Mouse (Mus musculus): ENCODE data around the gene Atp2a3. TPM values are rescaled to one million over a fixed set of nuclear protein-coding genes. Genes with fewer than 3 reads are reported as not detected.

Atp2a3 gene
- polyA plus RNA-seq (2015; fragmentation: Nextera tagmentation; extraction: Ambion mirVana), result 18.9 and 20.6 TPM in 2 replicates

GRCm38 (mm10) chr11:72961072-72961980 lies at the start of gene Atp2a3:
Atp2a3 (plus strand) TSS chr11:72961169.
- H3K36me3 ChIP-seq, result no peaks in the 10 kb centered on the region
- H3K27me3 ChIP-seq (replicated peaks), result peaks cover 10% of the 10 kb centered on the region
- peak within 1 kb of the TSS; percentile 47 for H3K4me3 ChIP-seq (replicated peaks)
- peaks cover 46% of the 10 kb centered on the region for H3K4me1 ChIP-seq
- H3K27ac ChIP-seq, result peak within 1 kb of the TSS; percentile 51
- no peaks in the 10 kb centered on the region for H3K9me3 ChIP-seq
- ATAC-seq (ENCODE audit: insufficient read depth, low FRiP score, low read depth), result no peak
- no peak within 1 kb of the TSS; the same call in 1 of the 2 replicates for H3K9ac ChIP-seq
- peak within 1 kb of the TSS; percentile 81 for H3K4me2 ChIP-seq
- WGBS, result 6% methylated on average over 66 of the region's 70 CpGs

- Histone ChIP-seq H3K4me1 (0 out of 2 replicates have a peak, but pooled peaks cover 3% of the 10 kb centered on the region), H3K9ac (no peak overlapping the region), H3K27me3 (replicated peaks) (no peaks in the 10 kb centered on the region), H3K36me3 (peaks cover 49% of the 10 kb centered on the region), H3K9me3 (no peaks in the 10 kb centered on the region), H3K4me2 (no peak overlapping the region), H3K27ac (no peak overlapping the region), H3K4me3 (replicated peaks) (no peak overlapping the region)
- 72% methylated on average over 7 of the region's 7 CpGs for WGBS
- ATAC-seq (ENCODE audit: insufficient read depth, low FRiP score, low read depth), result no peak
Observed at GRCm38 (mm10) chr11:72917299-72917996, 43.5 kb upstream of the Atp2a3 start.

DNA sequence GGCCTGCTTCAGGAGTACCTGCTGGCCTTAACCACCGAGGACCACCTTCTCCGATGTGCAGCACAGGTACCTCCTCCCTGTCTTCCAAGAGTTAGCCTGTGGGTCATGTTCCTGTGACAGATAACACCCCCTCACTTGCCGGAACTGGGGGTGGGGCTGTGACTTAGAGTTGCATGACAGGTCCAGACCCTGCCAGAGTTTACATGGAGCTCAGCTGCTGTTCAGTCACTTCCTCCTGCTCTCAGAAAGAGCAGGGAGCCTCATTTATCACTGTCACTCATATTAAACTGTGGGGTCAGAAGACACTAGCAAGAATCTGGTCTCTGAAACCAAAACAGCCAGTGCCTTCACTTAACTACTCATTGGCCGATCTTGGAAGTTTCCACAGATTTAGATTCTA lies 37.9 kb upstream of the Atp2a3 start:
- Histone ChIP-seq H3K27me3 (replicated peaks) (no peaks in the 10 kb centered on the region), H3K9ac (no peak overlapping the region), H3K4me2 (no peak overlapping the region), H3K4me3 (replicated peaks) (no peak overlapping the region), H3K27ac (peak overlapping the region; percentile 49; the same call in 1 of the 2 replicates), H3K36me3 (peaks cover 10% of the 10 kb centered on the region; the same call in 1 of the 2 replicates), H3K9me3 (no peaks in the 10 kb centered on the region), H3K4me1 (peaks cover 33% of the 10 kb centered on the region)
- 14% methylated on average over 4 of the region's 4 CpGs for WGBS
- no peak for ATAC-seq (ENCODE audit: insufficient read depth, low FRiP score, low read depth)

- H3K36me3 ChIP-seq, result peaks cover 3% of the 10 kb centered on the region; the same call in 1 of the 2 replicates
- no peak overlapping the region for H3K4me3 ChIP-seq (replicated peaks)
- ATAC-seq (ENCODE audit: insufficient read depth, low FRiP score, low read depth), result peak; percentile 13; the same call in 1 of the 2 replicates
- H3K4me1 ChIP-seq, result peaks cover 33% of the 10 kb centered on the region
- no peak overlapping the region for H3K9ac ChIP-seq
- no peak overlapping the region for H3K4me2 ChIP-seq
- no peaks in the 10 kb centered on the region for H3K27me3 ChIP-seq (replicated peaks)
- H3K27ac ChIP-seq, result peak overlapping the region; percentile 59
- 53% methylated on average over 1 of the region's 1 CpGs for WGBS
- H3K9me3 ChIP-seq, result no peaks in the 10 kb centered on the region
Observed at GRCm38 (mm10) chr11:72924458-72924857, 36.5 kb upstream of the Atp2a3 start.

DNA sequence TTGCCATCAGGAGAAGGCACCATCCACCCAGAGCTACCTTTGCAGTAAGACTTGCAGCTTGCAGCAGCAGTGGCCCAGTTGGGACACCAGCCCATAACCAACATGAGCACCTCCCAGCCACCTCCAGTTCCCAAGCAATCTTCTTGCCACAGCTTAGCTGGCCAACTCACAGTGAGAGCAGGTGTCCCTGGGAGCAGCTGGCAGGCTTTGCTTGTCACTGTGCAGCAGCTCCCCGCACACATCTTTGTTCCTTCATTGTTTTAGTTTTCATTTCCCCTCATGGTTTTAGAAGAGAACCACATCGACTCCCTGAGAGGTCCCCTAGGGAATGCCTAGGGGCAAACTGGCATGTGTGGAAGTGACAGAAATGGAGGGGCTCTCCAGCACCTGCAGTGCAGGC lies 35.9 kb upstream of the Atp2a3 start:
- Histone ChIP-seq H3K4me1 (peaks cover 33% of the 10 kb centered on the region), H3K9me3 (no peaks in the 10 kb centered on the region), H3K36me3 (peaks cover 3% of the 10 kb centered on the region; the same call in 1 of the 2 replicates), H3K27ac (0 out of 2 replicates have a peak overlapping the region, but pooled peaks have one; percentile 59), H3K27me3 (replicated peaks) (no peaks in the 10 kb centered on the region), H3K4me2 (no peak overlapping the region), H3K9ac (no peak overlapping the region), H3K4me3 (replicated peaks) (no peak overlapping the region)
- WGBS, result 43% methylated on average over 2 of the region's 2 CpGs
- no peak for ATAC-seq (ENCODE audit: insufficient read depth, low FRiP score, low read depth)

- peaks cover 3% of the 10 kb centered on the region; the same call in 1 of the 2 replicates for H3K36me3 ChIP-seq
- ATAC-seq (ENCODE audit: insufficient read depth, low FRiP score, low read depth), result no peak
Observed at GRCm38 (mm10) chr11:72926226-72926890, 34.6 kb upstream of the Atp2a3 start.

GRCm38 (mm10) chr11:72928516-72928915 lies 32.5 kb upstream of the Atp2a3 start:
- Histone ChIP-seq H3K4me2 (no peak overlapping the region), H3K9me3 (no peaks in the 10 kb centered on the region), H3K4me1 (peaks cover 23% of the 10 kb centered on the region), H3K36me3 (no peaks in the 10 kb centered on the region), H3K27me3 (replicated peaks) (no peaks in the 10 kb centered on the region), H3K27ac (no peak overlapping the region), H3K9ac (no peak overlapping the region), H3K4me3 (replicated peaks) (no peak overlapping the region)
- WGBS, result 54% methylated on average over 2 of the region's 2 CpGs
- no peak for ATAC-seq (ENCODE audit: insufficient read depth, low FRiP score, low read depth)

More at GRCm38 (mm10) chr11:72926226-72926890, 34.6 kb upstream of the Atp2a3 start:
- Histone ChIP-seq H3K4me1 (peaks cover 33% of the 10 kb centered on the region), H3K27me3 (replicated peaks) (no peaks in the 10 kb centered on the region), H3K4me2 (no peak overlapping the region), H3K4me3 (replicated peaks) (no peak overlapping the region), H3K9me3 (no peaks in the 10 kb centered on the region), H3K27ac (no peak overlapping the region), H3K9ac (no peak overlapping the region)
- WGBS, result 47% methylated on average over 13 of the region's 13 CpGs

GRCm38 (mm10) chr11:72940208-72941143 lies 20.5 kb upstream of the Atp2a3 start:
- Histone ChIP-seq H3K27me3 (replicated peaks) (no peaks in the 10 kb centered on the region), H3K27ac (no peak overlapping the region), H3K4me3 (replicated peaks) (peak overlapping the region; percentile 34), H3K4me1 (peaks cover 17% of the 10 kb centered on the region), H3K4me2 (peak overlapping the region; percentile 33), H3K9ac (no peak overlapping the region), H3K36me3 (no peaks in the 10 kb centered on the region), H3K9me3 (no peaks in the 10 kb centered on the region)
- 31% methylated on average over 20 of the region's 20 CpGs for WGBS
- no peak for ATAC-seq (ENCODE audit: insufficient read depth, low FRiP score, low read depth)

- no peak overlapping the region for H3K9ac ChIP-seq
- no peak overlapping the region for H3K4me3 ChIP-seq (replicated peaks)
- no peak overlapping the region for H3K4me2 ChIP-seq
- no peaks in the 10 kb centered on the region for H3K9me3 ChIP-seq
- H3K36me3 ChIP-seq, result no peaks in the 10 kb centered on the region
- ATAC-seq (ENCODE audit: insufficient read depth, low FRiP score, low read depth), result 0 out of 2 replicates have a peak, but pooled peaks have one; percentile 20
- 0 out of 2 replicates have a peak overlapping the region, but pooled peaks have one; percentile 19 for H3K27ac ChIP-seq
- no peaks in the 10 kb centered on the region for H3K27me3 ChIP-seq (replicated peaks)
- WGBS, result 41% methylated on average over 7 of the region's 7 CpGs
- peaks cover 29% of the 10 kb centered on the region for H3K4me1 ChIP-seq
Observed at GRCm38 (mm10) chr11:72944996-72945793, 15.8 kb upstream of the Atp2a3 start.

GRCm38 (mm10) chr11:72945875-72946559 lies 15.0 kb upstream of the Atp2a3 start:
- Histone ChIP-seq H3K9ac (no peak overlapping the region), H3K27ac (peak overlapping the region; percentile 19; the same call in 1 of the 2 replicates), H3K9me3 (no peaks in the 10 kb centered on the region), H3K4me3 (replicated peaks) (no peak overlapping the region), H3K4me2 (no peak overlapping the region), H3K36me3 (no peaks in the 10 kb centered on the region), H3K27me3 (replicated peaks) (no peaks in the 10 kb centered on the region), H3K4me1 (peaks cover 25% of the 10 kb centered on the region)
- ATAC-seq (ENCODE audit: insufficient read depth, low FRiP score, low read depth), result no peak
- WGBS, result 32% methylated on average over 6 of the region's 6 CpGs
